Mouse (Mus musculus) embryonic fibroblast, embryonic 13.5 days (primary cell): ENCODE data around the gene Trappc2l. TPM values are rescaled to one million over a fixed set of nuclear protein-coding genes. Genes with fewer than 3 reads are reported as not detected.

Experiments
- H3K27ac ChIP-seq: 2 replicates; pipeline ENCODE4 v1.5.1; 2012; ENCODE audit warnings: low read length, control low read depth, inconsistent platforms; ENCODE audit not compliant: insufficient read depth
- H3K4me1 ChIP-seq: 2 replicates; pipeline ENCODE4 v1.6.1; 2011; ENCODE audit warnings: low read length; ENCODE audit not compliant: control insufficient read depth, insufficient read depth
- H3K4me3 ChIP-seq: 2 replicates; pipeline ENCODE4 v1.5.1; 2011; ENCODE audit warnings: mild to moderate bottlenecking, control low read depth, low read length; ENCODE audit not compliant: insufficient read depth
- CTCF ChIP-seq: IDR thresholded peaks from 2 replicates; pipeline ENCODE4 v1.5.1; 2011; ENCODE audit warnings: mild to moderate bottlenecking, control low read depth, low read length, moderate library complexity, borderline replicate concordance; ENCODE audit not compliant: insufficient read depth
- POLR2A ChIP-seq: IDR thresholded peaks from 2 replicates; pipeline ENCODE4 v1.6.1; 2011; ENCODE audit warnings: low read depth, mild to moderate bottlenecking, control low read depth, low read length, moderate library complexity
- polyA plus RNA-seq: library from polyadenylated mRNA; stranded (reverse); fragments of >200 nt; gene quantifications from 2 replicates; pipeline ENCODE4 v1.2.4, GENCODE M21; 2011; ENCODE audit warnings: low read depth; ENCODE audit not compliant: missing spikeins, insufficient read length

The Trappc2l gene
- polyA plus RNA-seq, 1 experiment, result 44.2 TPM

DNA sequence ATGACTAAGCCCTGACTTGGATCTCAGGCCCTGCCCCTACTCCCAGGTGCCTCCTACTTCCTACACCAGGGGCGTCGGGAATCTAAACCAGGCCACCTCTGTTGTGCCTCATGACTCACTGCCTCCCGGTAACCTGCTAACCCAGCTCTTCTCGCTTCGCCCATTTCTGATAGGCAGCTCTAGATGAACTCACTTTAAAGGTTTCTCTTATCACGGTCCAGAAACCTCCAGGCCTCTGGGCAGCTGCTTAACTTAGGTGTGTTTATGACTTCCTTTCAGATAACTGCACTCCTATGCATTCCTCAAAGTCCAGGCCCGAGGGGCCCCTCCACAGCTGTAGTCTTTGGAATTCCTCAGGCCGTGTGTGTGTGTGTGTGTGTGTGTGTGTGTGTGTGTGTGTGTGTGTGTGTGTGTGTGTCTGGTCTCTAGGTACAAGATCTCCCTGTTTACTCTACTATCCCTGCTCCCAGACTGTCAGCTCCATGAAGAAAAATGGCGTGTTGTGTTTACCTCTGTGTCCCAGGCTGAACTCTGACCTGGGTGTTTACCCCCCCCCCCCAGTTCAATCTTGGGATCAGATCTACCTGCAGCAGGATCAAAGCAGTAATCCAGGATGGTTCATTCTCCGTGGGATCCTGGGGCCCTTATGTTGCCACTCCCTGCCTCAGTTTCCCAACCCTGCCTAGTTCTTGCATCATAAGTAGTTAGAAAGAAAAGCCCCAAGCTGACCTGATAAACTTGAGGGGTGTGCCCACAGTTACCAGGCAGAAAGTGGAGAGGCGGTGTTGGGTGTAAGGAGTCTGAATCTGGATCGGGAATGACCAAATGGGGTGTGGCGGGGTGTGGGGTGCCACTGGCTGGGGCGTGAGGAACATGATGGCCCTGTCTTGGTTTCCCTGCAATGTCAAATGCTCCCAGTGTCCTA is 24.7 kb downstream of the Trappc2l start:
- Histone ChIP-seq H3K4me3 (no peak overlapping the region), H3K27ac (no peak overlapping the region)
- TF ChIP-seq CTCF (no peak), POLR2A (no peak)

DNA sequence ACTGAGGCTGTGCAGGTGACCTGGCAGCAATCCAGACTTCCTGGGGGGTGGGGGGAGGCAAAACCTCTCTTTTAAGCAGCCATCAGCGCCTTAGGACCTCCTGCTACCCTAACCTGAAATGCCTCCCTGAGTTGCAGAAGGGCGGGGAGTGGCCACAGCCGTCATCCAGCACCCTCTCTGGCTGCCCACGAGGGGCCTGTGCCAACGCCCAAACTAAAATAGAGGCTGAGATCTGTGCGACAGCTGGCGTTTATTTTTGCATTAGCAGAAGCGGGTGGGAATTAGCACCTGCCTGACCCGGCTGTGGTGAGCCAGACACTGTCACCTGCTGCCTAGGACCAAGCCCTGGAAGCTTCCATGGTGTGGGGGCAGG is 25.3 kb downstream of the Trappc2l start:
- H3K4me1 ChIP-seq, result no peaks in the 10 kb centered on the region
- H3K4me3 ChIP-seq, result no peak overlapping the region
- TF ChIP-seq POLR2A (no peak), CTCF (no peak)
- no peak overlapping the region for H3K27ac ChIP-seq

More for the DNA sequence above, 24.7 kb downstream of the Trappc2l start:
- H3K4me1 ChIP-seq, result no peaks in the 10 kb centered on the region

DNA sequence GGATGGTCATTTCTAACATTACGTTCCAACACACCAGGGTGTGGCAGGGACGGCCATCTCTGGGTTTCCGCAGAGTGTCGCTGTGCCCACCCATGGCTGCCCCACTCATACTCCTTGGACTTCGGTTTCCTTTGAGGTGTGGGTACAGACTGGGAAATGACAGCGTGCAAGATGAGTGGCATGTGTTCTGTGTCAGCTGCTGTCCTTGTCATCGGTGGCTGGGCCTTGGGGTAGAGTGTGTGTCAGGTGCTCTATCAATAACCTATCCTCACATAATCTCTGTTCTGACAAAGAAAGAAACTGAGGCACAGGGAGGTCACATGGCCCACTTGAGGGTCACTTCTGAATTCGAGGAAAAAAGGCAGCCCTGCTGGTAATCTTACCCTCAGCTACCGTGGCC is 25.8 kb downstream of the Trappc2l start:
- TF ChIP-seq POLR2A, result no peak
- TF ChIP-seq CTCF, result no peak
- H3K27ac ChIP-seq, result no peak overlapping the region
- H3K4me3 ChIP-seq, result no peak overlapping the region
- no peaks in the 10 kb centered on the region for H3K4me1 ChIP-seq

DNA sequence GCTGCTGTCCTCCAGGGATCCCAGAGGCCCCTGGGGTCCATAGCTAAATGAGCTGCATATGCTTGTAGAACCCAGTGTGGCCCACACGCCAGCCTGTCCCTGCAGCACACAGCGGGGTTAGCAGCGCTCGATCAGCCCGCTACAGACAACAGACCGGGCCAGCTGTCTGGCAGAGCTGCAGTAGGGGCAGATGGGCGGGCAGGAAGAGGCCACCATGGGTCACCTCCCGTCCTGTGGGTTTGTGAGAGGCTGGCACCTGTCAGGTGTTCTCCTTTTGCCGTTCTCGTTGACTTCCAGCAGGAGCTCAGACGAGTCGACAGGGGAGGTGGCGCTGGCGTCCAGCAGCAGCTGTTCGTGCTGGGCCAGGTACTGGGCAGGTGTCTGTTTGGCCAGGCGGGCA is 27.2 kb downstream of the Trappc2l start:
- Histone ChIP-seq H3K4me3 (no peak overlapping the region), H3K4me1 (no peaks in the 10 kb centered on the region), H3K27ac (no peak overlapping the region)
- TF ChIP-seq POLR2A (no peak), CTCF (no peak)

DNA sequence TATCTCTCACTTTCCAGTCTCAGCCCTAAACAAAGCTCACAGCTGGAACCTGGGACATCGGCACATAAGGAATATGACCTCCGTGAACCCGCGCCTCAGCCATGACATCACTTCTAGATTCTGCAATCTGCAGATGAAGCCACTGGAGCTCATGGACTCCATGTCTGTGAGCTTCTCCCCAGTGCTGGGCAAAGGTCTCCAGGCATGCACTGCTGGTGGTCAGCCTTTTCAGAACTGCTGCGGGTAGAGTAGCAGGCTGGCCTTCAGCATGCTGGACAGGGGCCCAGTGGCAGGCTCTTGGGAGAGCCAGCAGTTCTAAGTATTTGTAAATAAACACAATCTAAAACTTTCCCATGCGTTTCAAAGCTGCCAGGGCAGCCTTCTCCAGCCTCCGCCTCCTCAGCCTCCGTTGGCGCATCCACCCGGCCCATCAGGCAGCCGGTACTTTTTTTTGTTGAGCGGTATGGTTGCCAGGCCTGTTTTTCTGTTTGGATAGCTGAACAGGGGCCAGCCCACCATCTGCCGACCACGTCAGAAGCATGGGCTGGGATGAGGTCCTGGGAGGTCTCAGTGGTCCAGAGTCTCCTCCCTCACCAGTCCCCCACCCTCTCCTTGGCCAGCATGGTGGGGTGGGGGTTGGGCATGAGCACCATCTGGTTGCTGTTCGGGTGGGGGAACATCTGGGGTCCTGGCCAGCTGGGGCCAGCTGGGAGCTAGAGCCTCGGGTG is 28.2 kb downstream of the Trappc2l start:
- no peak overlapping the region for H3K27ac ChIP-seq
- H3K4me3 ChIP-seq, result no peak overlapping the region
- H3K4me1 ChIP-seq, result no peaks in the 10 kb centered on the region
- no peak for TF ChIP-seq POLR2A

DNA sequence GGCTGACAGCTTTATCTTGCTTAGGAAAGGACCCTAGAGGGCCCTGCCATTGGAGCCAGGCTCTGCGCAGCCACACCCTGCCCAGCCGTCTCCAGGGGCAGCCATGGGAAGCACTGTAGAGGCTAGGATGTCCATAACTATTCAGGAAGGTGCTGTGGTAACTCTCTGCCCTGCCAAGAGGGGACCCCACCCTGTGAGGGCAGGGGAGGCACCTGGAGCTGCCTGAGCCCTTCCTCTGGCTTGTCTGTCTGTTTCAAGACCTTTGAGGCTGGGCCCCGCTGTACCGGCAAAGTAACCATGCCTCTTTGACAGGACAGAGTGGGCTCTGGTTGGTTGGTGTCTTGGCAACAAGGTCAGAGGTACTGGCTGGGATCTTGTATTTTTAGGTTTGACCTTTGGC is 29.4 kb downstream of the Trappc2l start:
- Histone ChIP-seq H3K4me1 (no peaks in the 10 kb centered on the region), H3K27ac (no peak overlapping the region), H3K4me3 (no peak overlapping the region)
- TF ChIP-seq POLR2A (no peak), CTCF (no peak)

DNA sequence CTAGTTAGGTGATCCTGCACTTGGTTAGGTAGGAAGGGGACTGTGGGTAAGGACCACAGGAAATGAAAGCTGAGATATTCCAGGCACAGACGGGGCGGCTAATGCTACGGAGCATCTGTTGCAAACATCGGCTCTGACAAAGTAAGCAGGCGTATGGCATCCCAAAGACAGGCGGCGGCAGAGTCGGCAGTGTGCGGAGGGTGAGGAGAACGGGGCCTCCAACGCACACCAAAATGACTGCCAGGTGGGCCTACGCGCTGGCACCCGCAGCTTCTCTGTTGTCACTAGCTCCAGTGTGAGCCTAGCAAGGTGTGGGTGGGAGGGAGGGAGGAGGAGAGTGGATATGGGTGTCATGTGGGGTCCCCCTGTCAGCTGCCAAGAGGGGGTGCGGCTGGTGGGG is 30.0 kb downstream of the Trappc2l start:
- no peak overlapping the region for H3K27ac ChIP-seq
- no peak overlapping the region for H3K4me3 ChIP-seq
- TF ChIP-seq CTCF (no peak), POLR2A (no peak)
- H3K4me1 ChIP-seq, result no peaks in the 10 kb centered on the region

DNA sequence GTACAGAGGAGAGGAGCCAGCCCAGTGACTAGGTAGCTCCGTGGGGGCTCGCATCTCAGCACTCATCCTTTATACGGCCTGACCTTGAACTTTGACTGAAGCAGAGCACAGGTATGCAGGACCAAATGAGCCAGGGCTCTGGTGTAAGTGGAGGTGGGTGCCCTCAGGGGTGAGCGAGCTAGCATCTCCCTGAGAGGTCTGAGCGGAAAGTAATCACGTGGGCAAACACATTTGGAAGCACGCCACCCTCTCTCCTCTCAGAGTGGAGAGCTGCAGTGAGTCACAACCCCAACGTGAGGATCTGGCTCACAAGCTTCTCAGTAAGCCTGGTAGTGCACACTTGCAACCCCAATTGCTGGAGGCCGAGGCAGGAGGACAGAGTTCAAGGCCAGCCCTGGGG is 30.6 kb downstream of the Trappc2l start:
- Histone ChIP-seq H3K4me3 (no peak overlapping the region), H3K4me1 (no peaks in the 10 kb centered on the region), H3K27ac (no peak overlapping the region)
- TF ChIP-seq CTCF (no peak), POLR2A (no peak)

DNA sequence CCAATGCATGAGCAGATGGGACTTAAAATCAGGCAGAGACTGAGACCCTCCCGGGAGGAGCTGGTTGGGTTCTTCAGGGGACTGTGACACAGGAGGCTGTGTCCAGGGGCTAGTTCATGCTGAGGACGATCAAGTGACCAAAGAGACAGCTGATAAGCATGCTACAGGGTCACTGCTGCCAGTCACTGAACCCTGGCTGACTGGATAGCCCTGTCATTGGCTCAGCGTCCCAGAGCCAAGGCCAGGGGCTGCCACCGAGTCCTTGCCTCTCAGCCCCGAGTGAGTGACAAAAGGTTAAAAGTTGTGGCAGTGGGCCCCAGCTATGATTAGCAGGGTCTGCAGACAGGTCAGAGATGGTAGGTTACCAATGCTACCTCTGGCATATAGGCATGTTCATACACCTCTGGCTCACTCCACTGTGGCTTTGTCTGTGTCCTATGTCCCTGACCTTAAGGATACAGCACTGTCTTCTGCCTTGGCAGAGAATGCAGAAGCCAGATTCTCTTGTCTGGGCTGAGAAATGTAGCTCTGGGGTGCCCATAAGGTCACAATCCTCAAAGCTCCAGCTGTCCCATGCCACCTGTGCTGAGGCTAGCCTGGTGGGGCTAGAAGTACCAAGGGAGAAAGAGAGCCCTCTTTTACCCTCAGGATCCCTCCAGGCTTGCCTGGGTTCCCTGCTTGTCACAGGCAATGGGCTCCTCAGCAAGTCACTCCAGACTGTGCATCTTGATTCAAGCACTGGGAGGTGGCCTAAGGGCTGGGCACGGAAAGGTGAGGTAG is 32.9 kb downstream of the Trappc2l start:
- Histone ChIP-seq H3K27ac (no peak overlapping the region), H3K4me1 (no peaks in the 10 kb centered on the region), H3K4me3 (no peak overlapping the region)

More for the DNA sequence above, 32.9 kb downstream of the Trappc2l start:
- TF ChIP-seq POLR2A, result no peak
- TF ChIP-seq CTCF, result no peak
